In the genomic region with DNA sequence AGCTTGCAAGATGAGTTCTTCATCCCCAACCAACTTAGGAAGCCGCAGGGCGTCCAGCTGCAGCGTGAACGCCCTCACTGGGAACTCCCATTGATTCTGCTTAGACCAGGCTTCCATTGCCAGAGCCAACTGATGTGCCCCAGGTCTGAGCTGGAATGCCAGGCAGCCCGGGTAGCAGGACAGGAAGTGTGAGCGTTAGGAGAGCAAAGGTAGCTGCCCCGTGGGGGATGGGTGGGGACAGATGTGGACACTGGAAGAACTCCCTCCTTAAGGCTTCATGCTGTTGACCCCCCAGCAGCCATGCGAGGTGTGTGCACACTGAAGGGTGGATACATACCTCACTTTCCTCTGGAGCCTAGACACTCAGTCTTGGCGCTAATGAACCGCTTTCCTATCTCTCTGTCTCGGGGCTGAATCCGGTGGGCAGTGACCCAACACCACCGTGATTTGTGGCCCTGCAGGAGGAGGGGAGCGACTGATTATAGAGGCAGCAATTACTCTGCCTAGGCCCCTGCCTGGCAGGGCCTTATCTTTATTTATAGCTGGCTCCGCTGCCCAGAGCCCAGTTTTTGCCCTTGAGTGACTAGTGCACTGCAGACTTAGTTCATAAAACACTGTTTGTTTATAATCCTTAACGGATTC, we compare ENCODE assay signal across 11 mouse cellular contexts.
DNase-seq lines count a peak whose midpoint lies in the region; ATAC-seq and TF ChIP-seq lines count a peak whose summit lies in the region.
"Had no signal": no experiment of that assay in that cellular context is flagged by ENCODE, and none has a peak within 500 bp of the region (broad histone marks: within the 10 kb centered on the region; RNA-seq: fewer than 3 reads in every experiment).

No protein-coding gene starts in this region.

- H3K4me2 ChIP-seq in heart, embryonic 11.5 days: no peak overlapping the region
- H3K4me2 ChIP-seq in heart, postnatal 0 days (ENCODE audit: low read depth, low read length): 0 out of 2 replicates have a peak overlapping the region, but pooled peaks have one; percentile 18
- H3K4me2 ChIP-seq: limb, embryonic 13.5 days; stomach, embryonic 15.5 days had no signal

- H3K27me3 ChIP-seq in heart, embryonic 11.5 days (ENCODE audit: control insufficient read depth, insufficient read depth, low read length): no peaks in the 10 kb centered on the region
- H3K27me3 ChIP-seq in heart, postnatal 0 days (ENCODE audit: control insufficient read depth, insufficient read depth, low read length): no peaks in the 10 kb centered on the region
- H3K27me3 ChIP-seq: stomach, embryonic 15.5 days had no signal

- no peak for TF ChIP-seq CTCF in heart, postnatal 0 days (IDR thresholded peaks at IDR 0.05; ENCODE audit: low read depth)

- no peak for ATAC-seq in heart, embryonic 11.5 days (replicated peaks; ENCODE audit: insufficient number of reproducible peaks, low FRiP score, low TSS enrichment)
- peak; percentile 72 for ATAC-seq in heart, postnatal 0 days (ENCODE audit: insufficient read depth, low read depth)

- no peaks in the 10 kb centered on the region for H3K36me3 ChIP-seq in heart, embryonic 11.5 days (ENCODE audit: control insufficient read depth, insufficient read depth, low read length)
- no peaks in the 10 kb centered on the region for H3K36me3 ChIP-seq in heart, postnatal 0 days (replicated peaks; ENCODE audit: control insufficient read depth, insufficient read depth, low read length)
- H3K36me3 ChIP-seq: limb, embryonic 13.5 days; stomach, embryonic 15.5 days had no signal

- peaks cover 26% of the 10 kb centered on the region for H3K4me1 ChIP-seq in heart, embryonic 11.5 days (ENCODE audit: control insufficient read depth, insufficient read depth, low read length)
- peaks cover 41% of the 10 kb centered on the region for H3K4me1 ChIP-seq in heart, postnatal 0 days (ENCODE audit: control insufficient read depth, insufficient read depth)

- H3K4me3 ChIP-seq in heart, embryonic 11.5 days (ENCODE audit: low read depth, low read length): no peak overlapping the region
- H3K4me3 ChIP-seq in heart, postnatal 0 days (ENCODE audit: low read depth, low read length): no peak overlapping the region
- H3K4me3 ChIP-seq: limb, embryonic 13.5 days; stomach, embryonic 15.5 days had no signal

- no peak for TF ChIP-seq EP300 in heart, postnatal 0 days (IDR thresholded peaks at IDR 0.05; ENCODE audit: low read depth)

- peak; percentile 51 for DNase-seq in heart, adult 18-20 months
- peak; percentile 75 for DNase-seq in adrenal gland, postnatal 10 days
- DNase-seq in heart, postnatal 0 days (ENCODE audit: low spot score): peak; percentile 39
- DNase-seq in kidney, postnatal 25 days: peak; percentile 34 to 59
- no peak for DNase-seq in left cerebral cortex, adult 18-20 months (ENCODE audit: low spot score in 2 of 2)
- DNase-seq in right cerebral cortex, postnatal 36 days (ENCODE audit: low spot score in 2 of 2): no peak
- no peak for DNase-seq in layer of hippocampus, postnatal 14 days (ENCODE audit: low spot score in 2 of 2)
- DNase-seq: lung, postnatal 36 days had no signal

- 51% methylated on average over 16 of the region's 16 CpGs for WGBS in heart, embryonic 11.5 days (ENCODE audit: insufficient replicate concordance)
- 39% methylated on average over 16 of the region's 16 CpGs for WGBS in heart, postnatal 0 days

- H3K9ac ChIP-seq in heart, embryonic 11.5 days (ENCODE audit: low read depth, low read length): no peak overlapping the region
- no peak overlapping the region for H3K9ac ChIP-seq in heart, postnatal 0 days (replicated peaks; ENCODE audit: low read depth, low read length)
- H3K9ac ChIP-seq: limb, embryonic 13.5 days; stomach, embryonic 15.5 days had no signal

- H3K27ac ChIP-seq in heart, embryonic 11.5 days (ENCODE audit: low read depth, low read length): no peak overlapping the region
- H3K27ac ChIP-seq in heart, postnatal 0 days (ENCODE audit: low read depth): peak overlapping the region; percentile 84
- H3K27ac ChIP-seq: limb, embryonic 13.5 days; stomach, embryonic 15.5 days had no signal

- no peaks in the 10 kb centered on the region for H3K9me3 ChIP-seq in heart, embryonic 11.5 days (replicated peaks; ENCODE audit: control insufficient read depth, low read length)
- no peaks in the 10 kb centered on the region for H3K9me3 ChIP-seq in heart, postnatal 0 days (replicated peaks; ENCODE audit: control insufficient read depth, low read length)
- H3K9me3 ChIP-seq: limb, embryonic 13.5 days; stomach, embryonic 15.5 days had no signal

Comparison
In these comparisons a context has a peak if more than half of its experiments do, and no peak if none do; other contexts are left out.
1. DNase-seq: peak in heart, adult 18-20 months (2 of 2), adrenal gland, postnatal 10 days (single experiment), heart, postnatal 0 days (single experiment) and kidney, postnatal 25 days (2 of 2); none in left cerebral cortex, adult 18-20 months (0 of 2), right cerebral cortex, postnatal 36 days (0 of 2) and layer of hippocampus, postnatal 14 days (0 of 2).